Mouse (Mus musculus): ENCODE data around the gene Apbb1. TPM values are rescaled to one million over a fixed set of nuclear protein-coding genes. Genes with fewer than 3 reads are reported as not detected.

The Apbb1 gene
- polyA plus RNA-seq, 1 experiment from 2014 or later = 17.1 TPM

DNA sequence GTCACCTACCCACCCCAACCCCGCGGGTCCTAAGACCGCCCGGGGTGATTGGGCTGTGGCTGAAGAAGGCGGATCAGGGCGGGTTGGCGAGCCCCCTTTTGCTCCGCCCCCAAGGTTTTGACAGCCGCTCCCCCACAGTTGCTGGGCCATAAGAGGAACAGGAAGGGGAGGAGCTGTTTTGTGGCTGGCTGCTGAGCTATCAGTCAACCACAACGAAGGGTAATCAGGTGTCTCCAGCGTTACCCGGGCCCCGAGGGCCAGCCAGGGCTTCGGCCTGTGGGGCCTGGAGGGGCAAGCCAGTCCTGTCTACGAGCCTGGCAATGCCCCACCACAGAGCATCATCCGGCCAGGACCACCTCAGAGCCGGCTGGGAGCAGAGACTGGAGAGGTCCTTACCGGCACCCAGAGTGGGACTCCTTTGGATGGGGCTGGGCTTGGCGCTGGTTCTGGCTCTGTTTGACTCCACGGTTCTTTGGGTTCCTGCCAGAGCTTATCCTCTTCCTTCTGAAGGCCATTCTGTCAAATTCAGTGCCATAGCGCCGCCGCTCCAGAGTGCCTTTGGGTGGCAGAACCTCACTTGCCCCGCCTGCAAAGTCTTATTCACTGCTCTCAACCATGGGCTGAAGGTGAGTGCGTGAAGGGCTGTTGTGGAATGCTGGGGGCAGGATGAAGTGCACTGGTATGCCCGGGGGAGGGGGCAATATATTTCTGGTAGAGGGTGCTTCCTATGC is 27.1 kb downstream of the Apbb1 start, which contains the start of gene Smpd1:
Smpd1 (plus strand) TSS at position 149 of the 731 bp plus-strand sequence.
- Histone ChIP-seq H3K36me3 (ENCODE audit: control insufficient read depth, insufficient read depth, low read length) (peaks cover 6% of the 10 kb centered on the region; the same call in 1 of the 2 replicates), H3K4me1 (replicated peaks; ENCODE audit: control insufficient read depth, insufficient read depth, low read length) (peaks cover 13% of the 10 kb centered on the region), H3K4me2 (peak within 1 kb of the TSS; percentile 78), H3K27me3 (replicated peaks; ENCODE audit: control insufficient read depth, insufficient read depth, low read length) (no peaks in the 10 kb centered on the region), H3K9me3 (ENCODE audit: control insufficient read depth, low read length) (no peaks in the 10 kb centered on the region), H3K4me3 (ENCODE audit: low read depth, low read length) (peak within 1 kb of the TSS; percentile 70), H3K27ac (ENCODE audit: low read depth, low read length) (no peak within 1 kb of the TSS; the same call in 1 of the 2 replicates), H3K9ac (ENCODE audit: low read depth, low read length) (peak within 1 kb of the TSS; percentile 75)
- 5% methylated on average over 26 of the region's 26 CpGs for WGBS
- ATAC-seq (replicated peaks; ENCODE audit: low FRiP score) (peak; percentile 97), DNase-seq (ENCODE audit: low spot score) (peak; percentile 84)

DNA sequence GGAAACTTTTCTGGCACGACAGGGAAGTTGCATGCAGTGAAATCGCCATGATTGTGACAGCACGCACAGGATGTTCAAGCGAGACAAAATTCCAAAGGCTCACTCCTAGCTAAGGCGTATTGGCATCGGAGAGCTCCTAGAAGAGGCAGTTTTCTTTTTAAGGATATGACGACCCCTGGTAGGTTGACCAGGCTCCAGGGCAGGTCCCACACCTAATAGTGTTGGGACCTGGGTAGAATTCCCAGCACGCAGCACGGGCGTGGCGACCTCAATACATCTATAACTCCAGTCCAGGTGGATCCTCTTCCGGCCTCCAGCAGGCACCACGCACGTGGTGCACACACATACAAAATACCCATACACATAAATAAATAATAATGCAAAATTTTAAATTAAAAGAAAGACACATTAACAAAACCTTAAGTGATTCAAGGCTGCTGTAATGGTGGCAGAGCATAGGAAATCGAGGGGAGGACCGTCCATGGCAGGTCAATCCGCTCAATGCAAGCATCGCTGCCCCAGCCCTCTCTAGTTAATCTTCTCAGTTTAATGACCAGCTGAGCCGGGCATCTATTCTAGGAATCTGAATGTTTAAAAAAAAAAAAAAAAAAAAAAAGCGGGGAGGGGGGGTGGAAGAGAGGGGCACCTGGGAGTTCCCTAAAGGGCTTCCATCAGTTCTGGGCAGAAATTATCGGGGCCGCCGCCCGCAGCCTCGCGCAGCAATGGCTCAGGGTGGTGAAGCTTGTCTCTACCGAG is 27.8 kb downstream of the Apbb1 start:
- Histone ChIP-seq H3K27me3 (replicated peaks; ENCODE audit: control insufficient read depth, insufficient read depth, low read length) (no peaks in the 10 kb centered on the region), H3K36me3 (ENCODE audit: control insufficient read depth, insufficient read depth, low read length) (peaks cover 6% of the 10 kb centered on the region; the same call in 1 of the 2 replicates), H3K9me3 (ENCODE audit: control insufficient read depth, low read length) (no peaks in the 10 kb centered on the region), H3K4me2 (peak overlapping the region; percentile 78), H3K27ac (ENCODE audit: low read depth, low read length) (no peak overlapping the region), H3K4me3 (ENCODE audit: low read depth, low read length) (peak overlapping the region; percentile 70), H3K9ac (ENCODE audit: low read depth, low read length) (peak overlapping the region; percentile 42; the same call in 1 of the 2 replicates), H3K4me1 (replicated peaks; ENCODE audit: control insufficient read depth, insufficient read depth, low read length) (peaks cover 13% of the 10 kb centered on the region)
- ATAC-seq (replicated peaks; ENCODE audit: low FRiP score) (no peak), DNase-seq (ENCODE audit: low spot score) (no peak)
- 33% methylated on average over 27 of the region's 27 CpGs for WGBS

DNA sequence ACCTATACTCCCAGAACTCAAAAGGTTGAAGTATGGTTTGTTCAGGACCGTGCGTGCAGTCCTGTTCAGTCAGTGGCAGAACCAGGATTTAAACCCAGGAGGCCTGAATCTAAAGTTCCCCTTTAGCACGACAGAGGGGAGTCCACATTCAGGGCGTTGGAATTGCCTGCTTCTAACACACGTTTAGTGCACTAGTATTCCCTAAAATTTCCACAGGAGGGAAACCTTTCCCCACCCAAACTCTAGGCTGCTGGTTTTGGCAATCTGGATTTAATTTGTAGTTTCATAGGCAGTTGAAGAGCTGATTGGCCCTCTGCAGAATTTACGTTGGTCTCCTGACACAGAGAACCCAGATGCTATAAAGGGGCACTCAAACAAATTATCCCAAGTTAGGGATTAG is 32.4 kb downstream of the Apbb1 start:
- peaks cover 5% of the 10 kb centered on the region for H3K4me1 ChIP-seq (replicated peaks; ENCODE audit: control insufficient read depth, insufficient read depth, low read length)
- H3K27ac ChIP-seq (ENCODE audit: low read depth, low read length) = no peak overlapping the region
- DNase-seq (ENCODE audit: low spot score) = no peak
- H3K4me2 ChIP-seq = no peak overlapping the region
- H3K4me3 ChIP-seq (ENCODE audit: low read depth, low read length) = no peak overlapping the region
- ATAC-seq (replicated peaks; ENCODE audit: low FRiP score) = no peak
- H3K36me3 ChIP-seq (ENCODE audit: control insufficient read depth, insufficient read depth, low read length) = no peaks in the 10 kb centered on the region
- H3K9me3 ChIP-seq (ENCODE audit: control insufficient read depth, low read length) = no peaks in the 10 kb centered on the region
- no peaks in the 10 kb centered on the region for H3K27me3 ChIP-seq (replicated peaks; ENCODE audit: control insufficient read depth, insufficient read depth, low read length)
- WGBS = 42% methylated on average over 6 of the region's 6 CpGs
- H3K9ac ChIP-seq (ENCODE audit: low read depth, low read length) = no peak overlapping the region

DNA sequence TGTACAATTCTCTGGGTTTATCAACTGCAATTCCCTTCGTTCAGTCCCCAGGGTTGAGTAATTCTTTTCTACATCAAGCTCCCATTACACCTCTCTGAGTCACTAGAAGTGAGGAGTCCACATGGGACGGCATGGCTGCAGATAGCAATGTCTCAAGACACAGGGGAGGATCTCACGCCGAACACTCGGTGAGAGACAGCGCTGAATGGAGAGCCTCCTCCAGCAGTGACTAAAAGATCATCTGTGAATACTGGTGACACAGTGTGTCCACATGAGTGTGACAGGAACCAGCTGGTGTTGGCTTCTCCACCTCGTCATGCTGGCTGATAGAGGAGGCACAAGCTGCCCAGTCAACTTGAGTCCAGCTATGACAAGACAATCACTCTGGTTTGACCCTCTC is 33.5 kb downstream of the Apbb1 start:
- no peak overlapping the region for H3K27ac ChIP-seq (ENCODE audit: low read depth, low read length)
- no peak overlapping the region for H3K4me3 ChIP-seq (ENCODE audit: low read depth, low read length)
- ATAC-seq (replicated peaks; ENCODE audit: low FRiP score) = no peak
- WGBS = 74% methylated on average over 7 of the region's 7 CpGs
- no peaks in the 10 kb centered on the region for H3K27me3 ChIP-seq (replicated peaks; ENCODE audit: control insufficient read depth, insufficient read depth, low read length)
- DNase-seq (ENCODE audit: low spot score) = no peak
- H3K9me3 ChIP-seq (ENCODE audit: control insufficient read depth, low read length) = no peaks in the 10 kb centered on the region
- H3K4me2 ChIP-seq = no peak overlapping the region
- H3K4me1 ChIP-seq (replicated peaks; ENCODE audit: control insufficient read depth, insufficient read depth, low read length) = no peaks in the 10 kb centered on the region
- H3K9ac ChIP-seq (ENCODE audit: low read depth, low read length) = no peak overlapping the region
- no peaks in the 10 kb centered on the region for H3K36me3 ChIP-seq (ENCODE audit: control insufficient read depth, insufficient read depth, low read length)

DNA sequence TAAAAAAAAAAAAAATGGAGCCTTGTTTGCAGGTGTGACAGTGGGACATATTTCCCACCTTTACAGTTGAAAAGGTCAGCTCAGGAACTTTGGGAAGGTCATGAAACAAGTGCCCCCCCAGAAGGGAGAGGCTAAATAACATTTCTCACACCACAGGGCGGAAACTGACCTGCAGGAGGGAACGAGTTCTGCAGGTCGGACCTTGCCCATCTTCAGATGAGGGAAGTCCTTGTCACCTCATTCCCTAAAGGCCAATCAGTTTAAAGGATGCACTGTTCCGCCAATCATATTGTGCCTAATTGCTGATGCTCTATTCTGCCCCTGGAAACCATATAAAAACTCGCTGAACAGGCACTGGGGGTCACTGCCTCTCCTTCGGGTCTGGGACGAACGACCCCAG is 35.5 kb downstream of the Apbb1 start:
- Histone ChIP-seq H3K4me3 (ENCODE audit: low read depth, low read length) (no peak overlapping the region), H3K27me3 (replicated peaks; ENCODE audit: control insufficient read depth, insufficient read depth, low read length) (no peaks in the 10 kb centered on the region), H3K9ac (ENCODE audit: low read depth, low read length) (no peak overlapping the region), H3K4me1 (replicated peaks; ENCODE audit: control insufficient read depth, insufficient read depth, low read length) (no peaks in the 10 kb centered on the region), H3K9me3 (ENCODE audit: control insufficient read depth, low read length) (no peaks in the 10 kb centered on the region), H3K4me2 (no peak overlapping the region), H3K36me3 (ENCODE audit: control insufficient read depth, insufficient read depth, low read length) (no peaks in the 10 kb centered on the region), H3K27ac (ENCODE audit: low read depth, low read length) (no peak overlapping the region)
- 70% methylated on average over 8 of the region's 8 CpGs for WGBS
- ATAC-seq (replicated peaks; ENCODE audit: low FRiP score) (no peak), DNase-seq (ENCODE audit: low spot score) (no peak)

DNA sequence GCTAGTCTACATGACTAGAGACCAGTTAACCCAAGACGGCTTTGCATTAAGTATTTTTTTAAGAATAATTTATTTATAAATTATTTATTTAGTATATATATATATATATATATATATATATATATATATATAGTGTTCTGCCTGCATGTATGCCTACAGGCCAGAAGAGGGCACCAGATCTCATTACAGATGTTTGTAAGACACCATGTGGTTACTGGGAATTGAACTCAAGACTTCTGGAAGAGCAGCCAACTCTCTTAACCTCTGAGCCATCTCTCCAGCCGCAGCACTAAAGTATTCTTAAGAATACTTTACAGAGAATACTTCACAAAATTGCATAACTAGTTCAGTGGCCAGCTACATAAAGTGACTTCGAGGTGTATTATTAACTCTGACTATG is 47.3 kb downstream of the Apbb1 start:
- Histone ChIP-seq H3K36me3 (ENCODE audit: control insufficient read depth, insufficient read depth, low read length) (no peaks in the 10 kb centered on the region), H3K4me3 (ENCODE audit: low read depth, low read length) (no peak overlapping the region), H3K9ac (ENCODE audit: low read depth, low read length) (no peak overlapping the region), H3K9me3 (ENCODE audit: control insufficient read depth, low read length) (no peaks in the 10 kb centered on the region), H3K4me2 (no peak overlapping the region), H3K4me1 (replicated peaks; ENCODE audit: control insufficient read depth, insufficient read depth, low read length) (no peaks in the 10 kb centered on the region), H3K27me3 (replicated peaks; ENCODE audit: control insufficient read depth, insufficient read depth, low read length) (no peaks in the 10 kb centered on the region), H3K27ac (ENCODE audit: low read depth, low read length) (no peak overlapping the region)
- no peak for DNase-seq (ENCODE audit: low spot score)
- WGBS = 69% methylated on average over 3 of the region's 3 CpGs
- ATAC-seq (replicated peaks; ENCODE audit: low FRiP score) = no peak

DNA sequence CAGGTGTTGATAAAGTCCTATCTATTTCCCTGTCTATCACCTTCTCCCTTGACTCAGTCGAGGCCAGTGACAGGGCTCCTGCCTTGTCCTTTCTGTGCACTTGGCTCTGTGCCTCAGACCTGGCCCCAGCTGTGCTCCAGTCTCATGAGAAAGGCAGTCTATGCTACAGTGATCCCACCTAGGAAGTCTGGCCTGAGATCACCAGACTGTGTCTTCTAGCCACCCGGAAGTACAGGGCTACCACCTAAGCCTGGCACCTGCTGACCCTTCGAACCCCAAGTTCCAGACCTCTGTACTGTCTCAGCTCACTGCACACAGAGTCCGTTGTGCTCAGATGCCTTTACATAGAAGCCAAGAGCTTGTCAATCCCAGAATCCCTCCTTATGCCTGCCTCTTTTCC is 53.4 kb downstream of the Apbb1 start:
- H3K9ac ChIP-seq (ENCODE audit: low read depth, low read length) = no peak overlapping the region
- 77% methylated on average over 4 of the region's 4 CpGs for WGBS
- ATAC-seq (replicated peaks; ENCODE audit: low FRiP score) (no peak), DNase-seq (ENCODE audit: low spot score) (no peak)
- no peak overlapping the region for H3K4me3 ChIP-seq (ENCODE audit: low read depth, low read length)
- no peaks in the 10 kb centered on the region for H3K27me3 ChIP-seq (replicated peaks; ENCODE audit: control insufficient read depth, insufficient read depth, low read length)
- no peak overlapping the region for H3K4me2 ChIP-seq
- no peaks in the 10 kb centered on the region for H3K9me3 ChIP-seq (ENCODE audit: control insufficient read depth, low read length)
- no peak overlapping the region for H3K27ac ChIP-seq (ENCODE audit: low read depth, low read length)
- no peaks in the 10 kb centered on the region for H3K4me1 ChIP-seq (replicated peaks; ENCODE audit: control insufficient read depth, insufficient read depth, low read length)
- no peaks in the 10 kb centered on the region for H3K36me3 ChIP-seq (ENCODE audit: control insufficient read depth, insufficient read depth, low read length)

DNA sequence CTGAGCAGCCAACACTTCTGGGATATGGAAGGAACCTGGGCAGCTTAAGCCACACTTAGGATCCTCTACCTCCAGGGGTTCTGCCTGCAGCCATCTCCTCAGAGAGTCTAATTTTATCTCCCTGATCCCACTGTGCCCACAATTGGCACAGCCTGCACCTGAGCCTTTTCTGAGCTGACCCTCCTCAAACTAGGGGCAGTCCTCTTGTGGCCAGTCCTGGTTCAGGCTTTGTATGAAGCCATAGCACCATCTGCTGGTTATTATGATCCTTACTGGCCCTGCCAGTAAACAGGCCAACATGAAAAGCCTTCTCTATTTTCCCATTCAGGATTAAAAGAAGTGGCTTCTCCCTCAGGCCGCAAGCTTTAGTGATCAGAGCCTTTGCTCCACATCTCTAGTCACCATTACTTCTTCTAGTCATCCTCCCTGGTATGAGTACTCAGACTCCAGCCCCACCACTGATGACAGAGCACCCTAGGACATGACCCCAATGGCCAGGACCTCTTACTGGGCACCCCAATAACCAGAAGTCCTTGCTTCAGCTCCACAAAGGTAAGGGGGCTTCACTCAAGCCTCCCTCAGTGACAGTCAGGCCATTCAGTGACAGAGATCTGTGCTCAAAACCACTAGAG is 54.0 kb downstream of the Apbb1 start:
- no peak for DNase-seq (ENCODE audit: low spot score)
- Histone ChIP-seq H3K27me3 (replicated peaks; ENCODE audit: control insufficient read depth, insufficient read depth, low read length) (no peaks in the 10 kb centered on the region), H3K4me2 (no peak overlapping the region), H3K4me1 (replicated peaks; ENCODE audit: control insufficient read depth, insufficient read depth, low read length) (no peaks in the 10 kb centered on the region), H3K9me3 (ENCODE audit: control insufficient read depth, low read length) (no peaks in the 10 kb centered on the region), H3K36me3 (ENCODE audit: control insufficient read depth, insufficient read depth, low read length) (no peaks in the 10 kb centered on the region), H3K4me3 (ENCODE audit: low read depth, low read length) (no peak overlapping the region), H3K9ac (ENCODE audit: low read depth, low read length) (no peak overlapping the region), H3K27ac (ENCODE audit: low read depth, low read length) (no peak overlapping the region)
- ATAC-seq (replicated peaks; ENCODE audit: low FRiP score) = peak; percentile 51; the same call in 1 of the 2 replicates
- WGBS = 63% methylated on average over 1 of the region's 1 CpGs
